Mouse (Mus musculus) c-Kit-positive CD71-positive TER-119-negative erythroid progenitor cells, embryonic 14.5 days (primary cell): ENCODE measurements around the gene Fbxo28.
"Not testable (repeated sequence)": the region's sequence is repeated elsewhere in the genome, so short reads cannot be mapped to it uniquely, and the experiment has no call there.

Experiments
- DNase-seq: peaks from one replicate; pipeline ENCODE4 v3.0.0-alpha.2; 2013; ENCODE audit warnings: low read depth

Gene Fbxo28

DNA sequence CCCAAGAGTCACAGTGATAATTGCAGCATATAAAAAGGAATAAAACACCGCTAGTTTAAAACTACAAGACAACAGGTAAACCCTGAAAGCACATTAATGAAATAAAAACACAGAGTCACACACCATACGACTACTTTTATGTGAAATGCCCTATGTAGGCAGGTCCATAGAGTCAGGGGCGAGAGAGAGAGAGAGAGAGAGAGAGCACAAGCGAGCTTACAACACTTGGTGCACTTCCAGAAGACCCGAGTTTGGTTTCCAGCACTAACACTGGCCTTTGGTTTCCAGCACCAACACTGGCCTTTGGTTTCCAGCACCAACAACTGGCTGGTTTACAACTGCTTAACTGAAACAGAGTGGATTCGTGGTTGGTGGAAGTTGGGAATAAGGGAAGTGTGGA is 564 bp upstream of the Fbxo28 start:
- no peak for DNase-seq

DNA sequence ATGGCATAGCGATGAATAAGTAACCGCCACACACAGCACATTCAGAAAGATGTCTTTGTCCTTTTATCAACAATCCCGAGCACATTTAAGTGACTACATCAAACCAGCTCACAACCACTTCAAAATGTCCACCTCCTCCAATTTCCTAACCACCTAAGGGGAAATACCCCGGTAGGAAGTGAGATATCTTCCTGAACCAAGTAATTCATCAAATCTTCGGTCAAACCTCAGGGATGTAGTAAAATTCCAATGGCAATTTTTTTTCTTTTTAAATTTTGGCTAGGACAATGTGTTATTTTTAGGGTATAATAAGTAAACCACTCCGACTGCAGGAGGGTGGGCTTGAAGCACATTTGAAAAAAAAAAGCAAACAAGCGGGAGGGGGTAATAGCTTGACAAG is 1.1 kb downstream of the Fbxo28 start:
- no peak for DNase-seq

DNA sequence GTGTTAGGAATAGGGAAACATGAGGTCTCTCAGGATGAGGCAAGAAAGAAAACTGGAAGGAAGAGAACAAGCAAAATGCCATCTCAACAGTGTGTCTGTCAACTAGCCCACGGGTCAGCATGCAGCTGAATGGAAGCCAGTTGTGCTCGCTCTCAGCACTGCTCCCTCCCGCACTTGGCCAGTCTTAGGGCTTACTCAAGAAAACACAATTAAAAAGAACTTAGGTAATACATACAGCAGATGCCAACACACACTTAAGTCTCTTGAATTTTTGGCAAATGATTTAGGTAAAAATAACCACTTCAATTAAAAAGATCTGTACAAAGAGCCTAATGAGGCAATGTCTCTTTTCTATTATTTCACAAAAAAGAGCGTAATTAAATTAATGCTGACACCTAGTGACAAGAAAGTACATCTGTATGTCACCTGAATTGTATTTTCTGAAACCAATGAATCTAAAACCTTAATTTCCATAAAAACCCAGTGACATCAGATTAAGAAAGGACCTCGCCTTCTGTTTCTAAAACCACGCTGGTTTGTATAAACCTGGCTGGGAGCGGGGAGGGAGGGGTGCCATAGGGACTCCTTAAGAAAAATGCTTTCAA is 2.4 kb downstream of the Fbxo28 start:
- no peak for DNase-seq

DNA sequence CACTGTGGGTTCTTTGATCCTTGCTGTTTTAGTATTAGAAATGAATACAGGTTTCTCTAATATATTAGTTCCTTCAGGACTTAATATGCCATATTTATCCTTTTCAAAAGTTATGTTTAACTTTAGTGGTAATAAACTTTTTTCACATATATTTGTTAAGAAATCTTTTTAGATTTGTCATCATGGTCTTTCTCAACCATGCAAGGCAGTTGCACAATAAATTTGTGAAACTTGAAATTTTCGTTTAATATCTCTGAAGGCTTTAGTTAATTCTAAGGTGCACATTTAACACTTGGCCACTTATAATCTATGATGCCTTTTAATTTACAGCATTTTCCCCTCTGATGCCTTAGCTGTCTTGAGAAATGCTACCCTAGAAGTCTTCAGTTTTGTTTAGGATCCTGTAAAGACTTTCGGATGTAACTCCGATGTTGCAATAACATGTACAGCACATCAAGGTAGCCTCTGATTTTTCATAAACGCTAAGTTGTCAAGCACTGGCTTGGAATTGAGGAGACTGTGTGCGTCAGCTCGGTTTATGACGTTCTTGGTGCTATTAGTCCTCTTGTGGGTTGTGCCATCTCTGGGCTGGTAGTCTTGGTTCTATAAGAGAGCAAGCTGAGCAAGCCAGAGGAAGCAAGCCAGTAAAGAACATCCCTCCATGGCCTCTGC is 7.5 kb downstream of the Fbxo28 start:
- DNase-seq, result no peak

DNA sequence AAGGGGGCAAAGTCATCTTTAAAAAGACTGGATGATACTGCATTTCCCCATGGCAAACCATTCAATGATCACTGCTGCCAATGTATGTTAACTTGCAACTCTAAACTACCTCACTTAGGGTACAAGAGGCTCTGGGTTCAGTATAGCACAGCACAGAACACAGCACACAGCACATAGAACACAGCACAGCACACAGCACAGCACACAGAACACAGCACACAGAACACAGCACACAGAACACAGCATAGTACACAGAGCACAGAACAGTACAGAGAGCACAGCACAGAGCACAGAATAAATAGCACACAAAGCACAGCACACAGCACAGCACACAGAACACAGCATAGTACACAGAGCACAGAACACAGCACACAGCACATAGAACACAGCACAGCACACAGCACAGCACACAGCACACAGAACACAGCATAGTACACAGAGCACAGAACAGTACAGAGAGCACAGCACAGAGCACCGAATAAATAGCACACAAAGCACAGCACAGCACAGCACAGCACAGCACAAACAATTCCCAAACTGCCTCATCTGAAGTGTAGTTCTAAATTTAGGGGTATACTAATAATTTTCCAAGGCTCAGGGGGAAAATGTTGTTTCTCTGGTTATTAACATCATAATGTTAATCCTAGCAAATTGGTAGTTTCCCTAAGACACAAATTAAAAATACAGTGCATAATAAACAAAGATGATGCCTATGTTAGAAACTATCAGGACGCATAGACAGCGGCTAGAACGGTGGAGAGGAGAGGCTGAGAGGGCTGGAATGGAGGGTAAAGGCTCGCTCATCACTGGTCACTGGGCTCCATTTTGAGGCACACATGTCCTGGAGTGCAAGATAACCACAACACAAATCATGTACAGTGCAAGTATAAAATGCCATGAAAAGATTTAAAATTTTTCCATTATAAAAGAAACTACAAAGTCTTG is 9.1 kb downstream of the Fbxo28 start:
- DNase-seq, result no peak

DNA sequence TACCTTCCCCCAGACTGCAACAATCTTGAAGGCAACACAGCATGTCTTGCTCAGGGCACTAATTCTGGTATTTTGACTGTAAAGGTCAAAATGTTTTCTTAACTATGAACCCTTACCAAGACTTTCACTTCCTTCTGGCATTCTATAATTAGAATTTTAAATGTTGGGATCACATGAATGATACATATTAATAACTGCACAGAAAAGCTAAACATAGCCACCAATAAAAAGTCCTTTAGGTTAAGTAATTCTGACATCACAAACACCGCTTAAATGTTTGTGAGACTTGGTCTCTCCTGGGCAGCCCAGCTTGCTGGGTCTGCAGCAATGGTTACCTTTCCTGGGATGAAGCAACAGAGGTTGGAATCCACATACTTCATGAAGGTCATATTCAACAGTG is 15.5 kb downstream of the Fbxo28 start:
- DNase-seq, result no peak

DNA sequence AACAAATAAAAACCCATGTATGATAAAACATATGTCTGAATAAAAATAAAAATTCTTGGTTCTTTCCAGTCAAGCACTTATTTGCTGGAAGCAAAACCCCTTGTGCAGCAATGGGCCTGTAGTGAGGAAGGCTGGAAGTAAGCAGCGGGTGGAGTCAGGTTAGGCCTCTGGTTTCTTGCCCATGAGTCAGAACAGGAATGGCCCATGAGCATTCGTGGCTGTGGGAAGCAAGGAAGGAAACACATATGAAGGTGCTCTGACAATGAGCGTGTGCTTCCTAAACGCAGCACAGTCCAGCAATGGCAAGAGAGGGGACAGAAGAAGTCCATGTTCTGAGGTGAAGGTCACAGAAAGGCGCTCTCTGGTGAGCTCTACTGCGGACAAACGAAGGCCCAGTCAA is 16.9 kb downstream of the Fbxo28 start:
- DNase-seq, result no peak

DNA sequence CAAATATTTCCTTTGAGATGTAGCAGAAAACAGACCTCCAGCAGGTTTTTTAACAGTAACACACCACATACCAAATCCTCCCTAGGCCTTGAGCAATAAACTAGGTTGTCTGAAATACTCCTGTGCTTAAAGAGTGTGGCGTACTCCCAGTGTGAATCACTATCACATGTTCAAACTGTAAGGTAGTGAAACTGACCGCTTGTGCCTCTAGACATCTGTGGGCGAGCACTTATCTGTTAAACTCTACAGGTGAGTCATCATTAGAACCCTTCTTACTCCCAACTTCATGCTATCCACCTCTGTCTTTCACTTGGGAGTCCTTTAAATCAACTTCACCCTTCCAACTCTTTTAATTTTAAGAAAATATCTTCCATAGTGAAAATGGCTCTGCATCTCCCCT is 18.3 kb downstream of the Fbxo28 start:
- DNase-seq, result no peak

DNA sequence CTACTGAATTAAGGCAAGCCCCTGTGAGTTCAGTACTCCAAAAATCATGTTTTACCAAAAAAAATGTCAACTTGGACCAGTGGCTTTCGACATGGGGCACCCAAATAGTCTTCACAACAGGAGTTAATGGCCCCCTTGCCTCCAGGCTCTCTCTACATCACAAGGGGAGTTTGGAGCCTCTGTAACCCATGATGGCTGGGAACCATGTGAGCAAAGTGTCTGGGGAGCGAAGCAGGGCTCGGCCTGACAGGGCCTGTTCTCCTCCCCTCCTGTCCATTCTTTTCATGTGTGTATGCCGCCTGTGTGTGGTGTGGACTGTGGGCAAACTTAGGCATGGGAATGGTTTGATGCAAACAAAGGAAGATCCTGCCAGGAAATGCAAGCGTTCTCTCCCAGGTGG is 27.2 kb downstream of the Fbxo28 start:
- DNase-seq, result no peak

DNA sequence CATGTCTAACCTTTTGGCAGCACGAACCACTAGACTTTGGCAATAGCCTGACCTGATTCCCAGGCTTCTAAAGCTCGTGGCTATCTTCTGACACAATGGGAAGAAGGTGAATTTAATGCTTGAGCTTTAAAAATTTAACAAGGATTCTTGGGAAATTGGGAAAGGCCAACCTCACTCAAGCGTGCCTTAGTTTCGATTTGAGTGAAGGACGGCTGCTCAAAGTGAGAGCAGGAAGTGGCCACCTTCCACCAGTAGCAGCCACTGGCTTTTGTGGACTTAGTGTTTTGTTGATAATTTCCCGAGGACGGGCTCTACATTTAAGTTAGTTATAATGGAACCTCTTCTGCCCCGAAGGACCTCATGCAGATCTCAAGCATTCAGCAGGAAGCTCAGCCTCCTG is 28.2 kb downstream of the Fbxo28 start:
- DNase-seq, result no peak

DNA sequence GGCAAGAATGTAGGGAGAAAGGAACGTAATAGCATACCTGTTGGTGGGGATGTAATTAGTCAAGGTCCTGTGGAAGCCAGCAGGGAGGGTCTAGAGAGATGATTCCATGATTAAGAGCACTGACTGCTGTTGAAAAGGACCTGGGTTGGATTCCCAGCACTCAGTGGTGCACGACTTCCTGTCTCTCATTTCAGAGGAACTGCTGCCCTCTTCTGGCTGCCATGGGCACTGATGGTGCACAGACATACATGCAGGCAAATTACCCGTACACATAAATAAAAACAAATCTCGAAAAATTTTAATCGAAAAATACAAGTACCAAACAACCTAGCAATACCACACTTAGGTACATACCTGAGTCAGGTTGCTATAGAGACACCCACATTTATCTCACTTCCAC is 30.1 kb downstream of the Fbxo28 start:
- DNase-seq, result no peak

DNA sequence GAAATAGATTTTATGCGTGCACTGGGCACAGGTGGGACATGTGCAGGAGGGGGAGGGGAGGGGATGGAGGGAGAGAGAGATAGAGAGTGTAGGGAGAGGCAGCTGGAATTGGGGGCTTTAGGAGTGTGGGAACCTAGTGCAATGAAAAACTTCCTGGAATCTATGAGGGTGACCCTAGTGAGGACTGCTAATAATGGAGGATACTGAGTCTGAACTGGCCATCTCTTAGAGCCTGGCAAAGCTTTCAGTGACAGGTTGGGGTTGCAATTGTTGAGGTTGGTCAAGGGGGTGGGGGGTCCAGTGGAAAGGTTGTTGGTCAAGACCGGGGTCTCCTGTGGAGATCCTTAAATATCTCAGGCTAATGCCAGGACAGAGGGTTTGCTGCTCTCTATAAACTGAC is 31.1 kb downstream of the Fbxo28 start:
- DNase-seq, result no peak

DNA sequence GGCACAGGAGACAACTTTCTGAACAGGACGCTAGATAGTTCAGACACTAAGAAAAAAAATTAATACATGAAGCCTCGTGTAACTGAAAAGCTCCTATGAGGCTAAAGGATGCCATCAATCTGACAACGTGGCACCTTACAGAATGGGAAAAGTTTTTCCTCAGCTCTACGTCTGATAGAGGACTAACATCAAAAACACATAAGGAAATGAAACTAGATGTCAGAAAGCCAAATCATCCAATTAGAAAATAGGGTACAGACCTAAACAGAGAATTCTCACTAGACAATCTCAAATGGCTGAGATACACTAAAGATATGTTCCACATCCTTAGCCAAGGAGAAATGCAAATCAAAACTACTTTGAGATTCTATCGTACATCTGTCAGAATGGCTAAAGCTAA is 32.0 kb downstream of the Fbxo28 start:
- DNase-seq, result no peak

DNA sequence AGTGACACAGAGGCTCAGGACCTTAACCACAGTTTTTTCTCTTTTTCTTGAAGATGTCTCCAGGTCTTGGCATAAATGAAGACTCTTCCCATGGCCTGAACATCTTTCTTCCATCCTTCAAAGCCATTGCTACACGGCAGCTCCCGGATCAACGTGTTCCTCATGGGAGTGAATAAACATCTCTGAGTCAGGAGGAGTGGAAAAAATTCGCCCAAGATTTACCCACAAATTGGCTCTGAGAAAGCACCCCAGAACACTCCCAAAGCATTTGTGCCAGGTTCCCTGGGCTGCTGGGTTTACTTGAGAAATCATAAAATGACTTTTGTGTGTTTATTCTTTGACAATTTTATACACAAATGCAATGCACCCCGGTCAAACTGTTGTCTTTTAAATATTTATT is 38.5 kb downstream of the Fbxo28 start:
- DNase-seq, result no peak

DNA sequence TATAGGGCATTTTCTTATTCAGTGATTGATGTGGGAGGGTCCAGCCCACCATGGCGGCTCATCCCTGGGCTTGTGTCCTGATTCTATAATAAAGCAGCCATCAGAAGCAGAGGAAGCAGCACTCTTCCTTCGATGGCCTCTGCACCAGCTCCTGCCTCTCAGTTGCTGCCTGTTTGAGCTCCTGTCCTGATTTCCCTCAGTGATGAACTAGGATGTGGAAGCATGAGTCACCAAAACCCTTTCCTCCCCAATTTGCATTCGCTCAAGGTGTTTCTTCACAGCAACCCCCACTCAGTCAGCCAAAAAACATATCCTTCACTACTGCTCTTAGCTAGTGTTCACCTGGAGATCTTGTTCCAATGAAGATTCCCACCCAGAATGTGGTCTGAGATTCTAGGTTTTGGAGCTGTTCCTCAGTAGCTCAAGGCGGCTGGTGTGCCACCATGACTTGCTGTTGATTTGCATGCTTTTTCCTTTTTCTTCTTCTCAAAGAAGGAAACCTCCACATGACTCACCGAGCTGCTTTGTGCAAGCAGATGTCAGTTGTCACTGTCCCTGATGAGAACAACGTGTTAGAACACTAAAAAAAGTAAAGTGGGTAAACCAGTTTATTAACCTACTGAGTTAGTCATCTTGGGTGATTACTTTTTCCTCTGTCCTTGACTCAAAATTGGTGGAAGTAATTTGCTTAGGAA is 39.1 kb downstream of the Fbxo28 start:
- DNase-seq, result no peak

DNA sequence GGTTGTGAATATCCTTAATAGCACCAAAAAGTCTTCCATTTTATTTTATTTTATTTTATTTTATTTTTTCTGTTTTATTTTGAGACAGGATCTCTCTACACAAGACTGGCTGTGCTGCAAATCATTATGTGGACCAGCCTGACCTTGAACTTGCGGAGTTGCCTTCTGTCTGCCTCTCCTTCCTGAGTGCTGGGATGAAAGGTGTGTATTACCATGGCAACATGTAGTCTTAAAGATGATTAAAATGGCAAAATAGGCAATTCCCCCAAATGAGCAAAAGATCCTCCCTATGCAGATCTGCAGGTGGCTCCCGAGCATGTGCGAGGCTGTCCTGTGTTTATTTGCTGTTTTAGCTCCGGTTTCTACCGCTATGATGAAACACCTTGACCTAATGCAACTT is 43.6 kb downstream of the Fbxo28 start:
- no peak for DNase-seq

DNA sequence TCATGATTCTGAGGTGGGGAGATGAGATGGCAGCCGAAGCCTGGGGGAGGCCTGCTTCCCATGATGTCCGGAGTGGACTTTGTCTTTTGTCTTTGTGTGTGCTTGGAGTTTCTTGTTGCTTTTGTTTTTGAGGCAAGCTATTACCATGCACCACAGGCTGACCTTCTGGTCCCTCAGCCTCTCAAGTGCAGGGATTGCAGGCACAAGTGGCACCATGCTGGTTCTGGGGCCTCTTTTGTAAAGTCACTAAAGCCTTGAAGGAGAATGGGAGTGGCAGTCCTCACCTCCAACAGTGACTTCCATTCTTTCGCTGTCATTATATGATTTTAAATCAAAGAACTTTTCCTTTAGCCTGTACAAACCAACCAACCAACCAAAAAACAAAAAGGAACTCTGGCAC is 44.2 kb downstream of the Fbxo28 start:
- DNase-seq, result no peak

DNA sequence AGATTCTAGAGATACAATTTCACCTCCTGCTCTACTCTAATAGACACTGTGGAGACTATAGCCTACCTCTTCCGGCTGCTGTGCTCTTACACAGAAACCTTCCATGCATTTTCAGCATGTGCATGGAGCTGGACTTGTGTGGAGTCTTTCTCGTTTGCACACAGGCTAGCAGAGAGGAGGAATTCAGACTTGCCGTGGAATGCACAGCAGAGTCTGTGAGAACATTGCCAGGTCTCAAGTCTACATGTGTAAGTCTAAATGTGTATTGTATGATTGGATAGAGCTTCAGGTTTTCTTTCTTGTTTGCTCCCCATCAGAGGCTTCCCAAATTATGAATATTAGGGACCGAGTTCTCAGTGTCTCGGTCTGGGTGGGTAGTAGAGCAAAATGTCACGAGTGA is 44.6 kb downstream of the Fbxo28 start:
- no peak for DNase-seq

DNA sequence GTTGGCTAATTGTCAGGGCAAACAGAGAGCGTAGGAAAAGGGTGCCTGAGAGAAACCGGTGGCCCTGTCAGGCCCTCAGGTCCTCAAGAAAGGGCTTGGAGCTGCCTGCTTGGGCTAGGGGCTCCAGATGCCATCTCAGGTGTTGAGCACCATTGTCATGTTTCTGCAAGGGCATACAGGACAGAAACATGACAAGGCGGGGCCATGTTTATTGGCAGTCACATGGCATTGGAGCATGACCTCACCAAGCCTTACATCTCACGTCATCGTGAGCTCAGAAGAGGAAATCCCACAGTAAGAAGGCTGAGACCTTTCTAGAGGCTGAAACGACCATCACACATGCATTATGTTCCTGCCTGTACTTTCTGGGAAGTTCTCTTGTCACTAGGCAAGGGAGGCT is 45.3 kb downstream of the Fbxo28 start:
- no peak for DNase-seq

DNA sequence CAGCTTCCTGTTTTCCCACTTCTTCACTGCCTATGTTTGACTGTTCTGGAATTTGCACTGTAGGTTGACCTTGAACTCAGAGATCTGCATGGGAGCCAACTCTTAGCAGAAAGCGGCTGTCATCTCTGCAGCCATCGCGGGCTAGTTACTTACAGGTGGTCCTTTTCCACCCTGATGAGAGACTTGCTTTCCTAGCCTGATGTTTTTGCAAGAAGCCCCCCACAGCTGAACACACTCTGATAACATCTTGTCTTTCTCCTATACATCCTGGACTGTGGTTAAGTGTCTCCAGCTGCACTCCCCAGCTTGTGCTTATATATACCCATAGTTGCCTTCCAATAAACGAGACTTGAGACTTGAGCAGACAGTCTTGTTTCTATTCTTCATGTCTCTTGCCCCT is 49.1 kb downstream of the Fbxo28 start:
- no peak for DNase-seq

DNA sequence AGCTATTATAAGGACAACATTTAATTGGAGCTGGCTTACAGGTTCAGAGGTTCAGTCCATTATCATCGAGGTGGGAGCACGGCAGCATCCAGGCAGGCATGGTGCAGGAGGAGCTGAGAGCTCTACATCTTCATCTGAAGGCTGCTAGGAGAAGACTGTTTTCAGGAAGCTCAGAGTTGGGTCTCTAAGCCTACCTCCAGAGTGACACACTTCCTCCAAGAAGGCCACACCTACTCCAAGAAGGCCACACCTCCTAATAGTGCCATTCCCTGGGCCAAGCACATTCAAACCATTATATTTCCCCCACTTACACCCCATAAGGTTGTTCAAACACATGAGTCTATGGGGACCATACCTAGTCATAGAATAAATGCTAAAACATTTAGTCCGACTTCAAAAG is 50.7 kb downstream of the Fbxo28 start:
- not testable (repeated sequence) for DNase-seq

DNA sequence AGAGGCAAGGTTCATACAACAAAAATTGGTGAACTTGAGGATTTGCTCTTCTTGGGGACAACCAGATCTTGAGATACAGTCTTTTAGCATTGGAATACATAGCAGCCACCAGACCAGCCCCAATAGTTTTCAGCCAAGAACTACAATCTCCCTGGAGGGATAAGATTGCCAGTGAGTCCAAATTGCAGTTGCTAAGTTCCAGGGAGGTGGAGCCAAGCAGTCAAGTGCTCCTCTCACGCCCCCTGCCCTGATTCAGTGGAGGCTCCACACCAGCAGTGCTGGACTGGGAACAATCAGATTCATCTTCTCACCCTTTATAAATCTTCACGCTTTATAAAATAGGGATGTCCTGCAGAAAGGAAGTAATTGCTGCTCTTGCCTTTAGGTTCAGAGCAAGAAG is 51.6 kb downstream of the Fbxo28 start:
- no peak for DNase-seq

DNA sequence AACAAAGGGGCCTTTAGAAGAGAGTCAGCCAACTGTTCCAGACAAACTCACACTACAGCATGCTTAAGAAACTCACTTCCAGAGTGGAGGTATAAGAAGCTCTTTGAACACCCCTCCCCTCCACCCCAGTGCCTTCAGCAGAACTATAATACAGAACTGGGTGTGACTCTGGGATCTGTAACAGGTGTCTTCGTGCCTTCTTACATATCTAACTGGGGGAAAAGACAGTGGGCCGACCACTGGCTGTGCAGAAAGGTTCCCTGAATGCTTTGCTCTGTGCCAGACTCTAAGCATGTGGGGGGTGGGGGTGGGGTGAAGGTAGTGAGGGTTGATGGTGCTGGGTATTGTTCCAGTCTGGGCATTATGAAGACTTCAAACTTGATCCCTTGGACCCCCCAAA is 52.8 kb downstream of the Fbxo28 start:
- DNase-seq, result no peak
